Comparison of ENCODE assay signal across 13 mouse cellular contexts in the genomic region with DNA sequence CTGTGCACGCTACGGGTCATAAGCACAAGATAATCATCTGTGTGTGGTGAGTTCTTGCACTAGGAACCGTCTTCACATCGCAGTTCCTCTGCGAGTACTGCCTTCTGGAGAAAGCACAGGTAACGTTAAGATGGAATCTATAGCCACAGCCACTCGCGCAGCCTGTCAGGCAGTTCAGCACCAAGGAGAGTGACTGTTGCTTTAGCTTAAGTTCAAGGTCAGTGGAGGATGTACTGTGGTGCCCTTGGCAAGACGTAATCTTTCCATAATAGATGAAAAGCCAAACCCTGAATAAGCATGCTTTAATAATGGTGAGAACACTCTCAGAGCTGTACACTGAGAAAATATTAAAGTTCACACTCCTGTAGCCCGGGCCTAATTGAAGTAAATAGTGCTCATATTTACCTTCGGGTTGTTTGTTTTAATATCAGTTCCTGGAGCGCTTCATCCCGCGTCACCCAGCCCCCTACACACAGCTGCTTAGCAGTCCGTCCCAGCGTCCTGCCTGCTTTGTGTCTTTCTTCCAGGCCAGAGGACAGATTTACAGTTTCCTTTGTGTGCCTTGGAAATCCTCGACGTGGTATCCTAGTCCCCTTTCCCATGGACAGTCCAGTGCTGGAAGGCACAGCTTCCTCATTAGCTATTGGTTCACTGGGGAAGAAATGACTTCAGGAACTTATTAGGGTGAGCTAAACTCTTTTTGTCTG. TPM values are rescaled to one million over a fixed set of nuclear protein-coding genes. Genes with fewer than 3 reads are reported as not detected.
DNase-seq lines count a peak whose midpoint lies in the region; ATAC-seq and TF ChIP-seq lines count a peak whose summit lies in the region.
"Had no signal": no experiment of that assay in that cellular context is flagged by ENCODE, and none has a peak within 500 bp of the region (broad histone marks: within the 10 kb centered on the region; RNA-seq: fewer than 3 reads in every experiment).

No protein-coding gene starts in this region.

- intact Hi-C loops in heart, postnatal 36 days (cut with DNase I): no loop called here
- intact Hi-C loops in left cerebral cortex, postnatal 10 days (cut with DNase I): no loop called here

- no peak for TF ChIP-seq CTCF in heart, postnatal 0 days (IDR thresholded peaks at IDR 0.05; ENCODE audit: low read depth)

- 0 out of 2 replicates have a peak, but pooled peaks have one; percentile 47 for ATAC-seq in heart, postnatal 0 days (ENCODE audit: insufficient read depth, low read depth)
- ATAC-seq: CD4-positive, CD25-positive, alpha-beta regulatory T cell, adult 4 months had no signal

- peak; percentile 52 for DNase-seq in heart, postnatal 0 days (ENCODE audit: low spot score)
- DNase-seq in heart, postnatal 36 days: no peak
- DNase-seq in adrenal gland, postnatal 14 days: peak; percentile 17
- DNase-seq in hindbrain, embryonic 10.5 days (ENCODE audit: low spot score): peak; percentile 16
- no peak for DNase-seq in layer of hippocampus, adult 9-11 months
- DNase-seq in left cerebral cortex, postnatal 10 days (ENCODE audit: extremely low spot score in 1 of 2, low spot score in 2 of 2): no peak
- DNase-seq in heart, adult 9 months (ENCODE audit: low spot score in 2 of 2): no peak

- H3K27me3 ChIP-seq in heart, postnatal 0 days (ENCODE audit: control insufficient read depth, insufficient read depth, low read length): no peaks in the 10 kb centered on the region
- H3K27me3 ChIP-seq in hindbrain, embryonic 10.5 days (ENCODE audit: insufficient read depth, poor library complexity, severe bottlenecking): no peaks in the 10 kb centered on the region
- no peaks in the 10 kb centered on the region for H3K27me3 ChIP-seq in myocyte (ENCODE audit: control insufficient read depth, insufficient read depth, insufficient read length)
- H3K27me3 ChIP-seq: heart, embryonic 13.5 days; stomach, embryonic 15.5 days had no signal

- H3K9ac ChIP-seq in heart, postnatal 0 days (replicated peaks; ENCODE audit: low read depth, low read length): no peak overlapping the region
- H3K9ac ChIP-seq: heart, embryonic 13.5 days; stomach, embryonic 15.5 days had no signal

- TF ChIP-seq EP300 in heart, postnatal 0 days (IDR thresholded peaks at IDR 0.05; ENCODE audit: low read depth): no peak

- H3K4me2 ChIP-seq in heart, postnatal 0 days (ENCODE audit: low read depth, low read length): no peak overlapping the region
- no peak overlapping the region for H3K4me2 ChIP-seq in myocyte (ENCODE audit: low read depth)
- H3K4me2 ChIP-seq: heart, embryonic 13.5 days; stomach, embryonic 15.5 days had no signal

- no peak overlapping the region for H3K27ac ChIP-seq in heart, postnatal 0 days (ENCODE audit: low read depth)
- no peak overlapping the region for H3K27ac ChIP-seq in hindbrain, embryonic 10.5 days
- H3K27ac ChIP-seq: heart, embryonic 13.5 days; layer of hippocampus, adult 2 months; stomach, embryonic 15.5 days had no signal

- no peaks in the 10 kb centered on the region for H3K9me3 ChIP-seq in heart, postnatal 0 days (replicated peaks; ENCODE audit: control insufficient read depth, low read length)
- no peaks in the 10 kb centered on the region for H3K9me3 ChIP-seq in hindbrain, embryonic 10.5 days
- H3K9me3 ChIP-seq: heart, embryonic 13.5 days; stomach, embryonic 15.5 days had no signal

- H3K4me3 ChIP-seq in heart, postnatal 0 days (ENCODE audit: low read depth, low read length): no peak overlapping the region
- no peak overlapping the region for H3K4me3 ChIP-seq in hindbrain, embryonic 10.5 days
- H3K4me3 ChIP-seq in myocyte: no peak overlapping the region
- H3K4me3 ChIP-seq: heart, embryonic 13.5 days; layer of hippocampus, adult 2 months; stomach, embryonic 15.5 days had no signal

- no peak overlapping the region for H3ac ChIP-seq in myocyte (ENCODE audit: control insufficient read depth, insufficient read length)

- H3K79me2 ChIP-seq in myocyte (ENCODE audit: control insufficient read depth, insufficient read depth): no peaks in the 10 kb centered on the region

- no peak for TF ChIP-seq POLR2A in myocyte (IDR thresholded peaks at IDR 0.05; ENCODE audit: insufficient read length, low read depth)

- 54% methylated on average over 18 of the region's 18 CpGs for WGBS in heart, postnatal 0 days
- WGBS in hindbrain, embryonic 10.5 days: 64% methylated on average over 18 of the region's 18 CpGs

- H3K4me1 ChIP-seq in heart, postnatal 0 days (ENCODE audit: control insufficient read depth, insufficient read depth): no peaks in the 10 kb centered on the region
- peaks cover 8% of the 10 kb centered on the region; the same call in 1 of the 2 replicates for H3K4me1 ChIP-seq in hindbrain, embryonic 10.5 days (replicated peaks)
- H3K4me1 ChIP-seq: heart, embryonic 13.5 days had no signal

- H3K36me3 ChIP-seq in heart, postnatal 0 days (replicated peaks; ENCODE audit: control insufficient read depth, insufficient read depth, low read length): no peaks in the 10 kb centered on the region
- H3K36me3 ChIP-seq in hindbrain, embryonic 10.5 days: no peaks in the 10 kb centered on the region
- H3K36me3 ChIP-seq in myocyte (ENCODE audit: control insufficient read depth, insufficient read depth): no peaks in the 10 kb centered on the region
- H3K36me3 ChIP-seq: heart, embryonic 13.5 days; stomach, embryonic 15.5 days had no signal

TF ChIP-seq in myocyte, 11 proteins besides CTCF, POLR2A, EP300 and RAD21:
- TF ChIP-seq TCF12 (IDR thresholded peaks at IDR 0.05; ENCODE audit: insufficient read depth, poor library complexity, severe bottlenecking) (no peak), REST (IDR thresholded peaks at IDR 0.05; ENCODE audit: insufficient read depth, insufficient read length) (peak; percentile 94)

RNA-seq across cellular contexts. Expression of a gene that starts 38.9 kb away (rescaled TPM):
- 1.7 and 2.6 TPM in 2 replicates for total RNA-seq in heart, postnatal 0 days (2014; rRNA removed; ENCODE audit: low replicate concordance)
- 0.78 and 0.83 TPM in 2 replicates for polyA plus RNA-seq in heart, postnatal 0 days (2015; fragmentation: Nextera tagmentation; extraction: Ambion mirVana)
- 1 to 10 TPM in 1 of 2 experiments, under 1 TPM in 1; 0.94 to 1.0 TPM for total RNA-seq in heart, postnatal 36 days (2021)
- 6.1 and 6.7 TPM in 2 replicates for total RNA-seq in adrenal gland, postnatal 14 days (2021)
- polyA plus RNA-seq in hindbrain, embryonic 10.5 days (2016; fragmentation: Nextera tagmentation; extraction: Ambion mirVana): 10.4 and 17.6 TPM in 2 replicates
- polyA plus RNA-seq in myocyte (2012; fragmentation: generic; extraction: Trizol): 3.1 TPM
- 10 to 100 TPM; 53.0 to 54.1 TPM for total RNA-seq in left cerebral cortex, postnatal 10 days (2021)
- total RNA-seq: neutrophil, adult 5-6 weeks had no signal
- polyA plus RNA-seq: CD4-positive, CD25-positive, alpha-beta regulatory T cell, adult 4 months had no signal

Comparison
In these comparisons a context has a peak if more than half of its experiments do, and no peak if none do; other contexts are left out.
1. DNase-seq: peak in heart, postnatal 0 days (single experiment), adrenal gland, postnatal 14 days (single experiment) and hindbrain, embryonic 10.5 days (single experiment); none in heart, postnatal 36 days (0 of 2), layer of hippocampus, adult 9-11 months (single experiment), left cerebral cortex, postnatal 10 days (0 of 2) and heart, adult 9 months (0 of 2).